Mouse (Mus musculus) lung, adult 2 months (tissue): ENCODE data around the gene Epha1.

Experiments
- CTCF ChIP-seq: fragments of 200-500 bp; IDR thresholded peaks from 2 replicates; pipeline ENCODE4 v1.5.1; 2011; ENCODE audit warnings: mild to moderate bottlenecking, low read length, control low read depth; ENCODE audit not compliant: insufficient read depth
- POLR2A ChIP-seq: fragments of 200-500 bp; IDR thresholded peaks from 2 replicates; pipeline ENCODE4 v1.6.1; 2011; ENCODE audit warnings: low read depth, mild to moderate bottlenecking, control low read depth, low read length, borderline replicate concordance; ENCODE audit errors: extremely low read depth

GRCm38 (mm10) chr6:42360231-42360840, 12.7 kb downstream of the Epha1 start:
- TF ChIP-seq CTCF (no peak), POLR2A (no peak)
